Mouse (Mus musculus): ENCODE measurements at regions not wholly inside any gene's neighbourhood (a gene's known extent, or its start where the extent isn't known, plus 50 kb on each side); places are given as distances from the start of the nearest gene placed in this dataset.

DNA sequence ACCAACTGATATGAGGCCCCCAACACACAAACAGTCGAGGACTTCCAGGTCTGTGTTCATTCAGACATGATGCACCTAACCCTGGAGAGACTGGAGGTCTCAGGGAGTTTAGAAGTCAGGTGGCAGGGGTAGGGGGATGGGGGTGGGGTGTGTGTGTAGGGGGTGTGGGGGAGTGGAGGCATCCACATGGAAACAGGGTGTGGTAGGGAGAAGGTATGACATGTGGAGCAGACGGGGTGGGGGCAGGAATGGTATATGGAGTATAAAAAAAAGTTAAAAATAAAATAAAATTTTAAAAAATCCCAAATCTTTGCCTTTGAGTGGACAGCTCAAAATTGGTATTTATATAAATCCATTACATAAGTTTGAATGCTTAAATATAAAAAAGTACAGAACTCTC, 282.3 kb downstream of the Isl1 start:
- intact Hi-C loops (cut with DNase I), result no loop called here
- DNase-seq (ENCODE audit: low spot score), result no peak

DNA sequence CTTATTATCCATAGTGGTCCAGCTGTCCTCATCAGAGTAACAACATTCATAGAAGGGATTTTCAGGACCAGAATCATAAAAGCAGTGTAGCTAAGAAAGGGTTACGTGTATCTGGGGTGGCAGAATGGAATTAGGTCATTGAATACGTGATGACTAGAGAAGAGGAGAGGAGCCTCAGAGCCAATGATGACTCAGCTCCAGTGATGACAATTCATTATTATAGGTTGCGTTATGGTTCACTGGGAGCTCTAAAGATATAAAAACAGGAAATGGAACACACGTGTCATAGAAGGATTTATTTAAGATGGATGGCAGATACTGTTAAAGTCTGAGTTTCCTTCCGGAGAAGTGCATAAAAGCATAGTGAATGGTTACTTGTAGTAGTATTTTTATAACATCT, 291.6 kb downstream of the Isl1 start:
- DNase-seq (ENCODE audit: low spot score), result no peak
- intact Hi-C loops (cut with DNase I), result no loop called here

DNA sequence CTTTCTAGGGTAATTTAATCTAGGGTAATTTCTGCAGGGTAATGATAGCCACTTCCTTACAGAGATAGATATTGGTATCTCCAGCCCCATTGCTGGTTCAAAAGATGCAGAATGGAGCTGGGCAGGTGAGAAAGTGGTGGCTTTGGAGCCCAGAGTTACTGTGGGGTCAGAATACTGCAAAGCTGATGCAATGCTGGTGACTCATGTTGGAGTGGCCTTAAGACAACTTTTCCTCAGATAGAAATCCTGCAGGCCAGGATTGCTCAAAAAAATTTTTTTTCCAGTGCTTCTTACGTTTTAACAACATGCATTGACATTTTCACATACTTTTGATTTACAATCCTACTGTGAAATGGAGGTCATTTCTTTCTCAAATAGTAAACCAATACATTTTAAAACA, 305.8 kb downstream of the Isl1 start:
- no peak for DNase-seq (ENCODE audit: low spot score)
- intact Hi-C loops (cut with DNase I), result no loop called here

DNA sequence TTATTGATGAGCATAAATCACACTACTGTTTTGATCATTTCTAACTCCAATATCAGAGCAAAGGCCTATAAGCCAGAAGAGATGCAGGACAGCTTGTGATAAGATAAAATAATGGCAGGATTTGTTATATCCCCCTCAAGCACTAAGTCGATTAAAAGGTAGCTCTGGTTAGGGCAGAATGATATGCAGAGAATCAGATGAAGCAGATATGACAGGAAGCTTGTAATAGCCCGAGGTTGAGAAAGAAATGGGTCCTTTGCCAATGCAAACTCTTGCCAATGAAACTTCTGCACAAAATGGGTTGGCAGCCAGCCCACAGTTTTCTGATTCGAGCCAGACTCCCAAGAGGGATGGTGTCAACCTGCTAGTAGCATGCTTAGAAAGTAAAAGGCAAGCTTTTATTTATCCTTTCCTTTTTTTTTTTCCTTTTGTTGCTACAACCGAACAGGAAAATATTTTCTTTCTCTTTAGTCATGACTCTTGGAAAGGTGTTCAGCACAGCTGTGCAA, 307.0 kb downstream of the Isl1 start:
- DNase-seq (ENCODE audit: low spot score), result peak; percentile 11
- intact Hi-C loops (cut with DNase I), result no loop called here

DNA sequence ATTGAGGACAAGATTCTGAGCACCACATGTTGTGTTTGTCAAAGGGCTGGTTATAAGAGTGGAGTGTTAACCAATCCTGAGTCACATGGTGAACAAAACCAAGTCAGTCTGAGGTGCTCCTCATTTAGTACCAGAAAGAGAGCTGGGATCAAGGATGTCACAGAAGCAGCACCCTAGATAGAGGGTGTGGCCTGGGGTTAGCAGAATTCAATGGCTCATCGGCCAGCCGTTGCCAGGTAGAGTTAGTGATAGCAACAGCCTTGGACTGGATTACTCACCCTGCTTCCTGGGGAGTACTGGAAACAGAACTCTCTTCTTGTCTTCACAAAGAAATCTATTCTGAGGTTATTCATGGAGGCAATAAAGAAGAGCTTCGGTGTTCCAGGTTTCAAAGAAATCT, 318.9 kb downstream of the Isl1 start:
- intact Hi-C loops (cut with DNase I), result no loop called here
- no peak for DNase-seq (ENCODE audit: low spot score)

DNA sequence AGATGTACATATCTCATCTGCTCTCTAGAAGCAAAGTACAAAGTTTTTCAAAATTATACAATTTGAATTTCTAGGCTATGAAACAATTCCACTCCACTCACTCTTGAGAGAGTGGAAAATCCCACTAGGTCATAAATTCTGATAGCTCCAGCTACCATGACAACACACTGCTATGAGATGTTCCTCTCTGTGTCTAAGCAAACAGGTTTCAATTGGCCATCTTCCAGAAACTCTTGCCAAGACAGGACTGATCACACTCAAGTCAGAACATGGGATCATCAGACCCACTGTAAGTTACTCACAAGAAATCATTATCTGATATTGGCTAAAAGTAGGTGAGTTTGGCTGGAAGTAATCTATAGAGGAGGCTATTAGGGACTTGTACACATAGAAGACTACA, 320.4 kb downstream of the Isl1 start:
- DNase-seq (ENCODE audit: low spot score), result no peak
- intact Hi-C loops (cut with DNase I), result no loop called here

DNA sequence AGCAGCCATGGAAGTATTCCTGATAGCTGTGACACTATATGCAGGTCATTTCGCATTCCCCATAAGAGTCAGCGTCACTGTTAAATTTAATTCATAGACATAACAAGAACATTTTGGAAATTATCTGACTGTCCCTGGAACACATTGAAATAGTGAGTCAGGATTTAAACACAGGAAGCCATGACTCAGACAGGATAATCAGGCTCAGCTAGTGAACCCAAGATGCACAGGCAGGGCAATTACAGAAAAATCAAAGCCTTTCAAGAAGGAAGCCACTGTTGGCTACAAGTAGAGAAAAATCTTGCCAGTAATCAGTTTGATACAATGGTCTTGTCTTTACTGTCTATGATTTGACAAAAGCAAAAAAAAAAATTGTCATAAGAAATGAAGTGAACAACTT, 323.2 kb downstream of the Isl1 start:
- DNase-seq (ENCODE audit: low spot score), result no peak
- intact Hi-C loops (cut with DNase I), result no loop called here

DNA sequence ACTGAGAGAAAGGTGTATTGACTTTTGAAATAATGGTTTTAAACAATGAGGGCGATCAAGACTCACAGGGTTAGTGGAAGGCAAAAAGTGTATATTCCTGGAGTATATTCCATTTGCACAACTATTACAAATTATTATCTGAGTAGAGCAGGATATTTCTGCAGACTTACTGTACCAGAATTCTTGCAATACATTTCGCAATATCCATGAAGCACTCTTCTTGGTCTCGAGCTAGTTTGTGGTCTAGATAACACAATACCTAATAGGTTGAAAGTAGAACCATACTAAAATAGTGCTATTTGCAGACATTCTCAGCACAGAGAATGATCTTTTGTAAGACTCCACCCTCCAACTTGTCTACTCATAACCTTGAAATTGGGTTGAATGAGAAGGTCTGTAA, 323.8 kb downstream of the Isl1 start:
- DNase-seq (ENCODE audit: low spot score), result no peak
- intact Hi-C loops (cut with DNase I), result no loop called here

DNA sequence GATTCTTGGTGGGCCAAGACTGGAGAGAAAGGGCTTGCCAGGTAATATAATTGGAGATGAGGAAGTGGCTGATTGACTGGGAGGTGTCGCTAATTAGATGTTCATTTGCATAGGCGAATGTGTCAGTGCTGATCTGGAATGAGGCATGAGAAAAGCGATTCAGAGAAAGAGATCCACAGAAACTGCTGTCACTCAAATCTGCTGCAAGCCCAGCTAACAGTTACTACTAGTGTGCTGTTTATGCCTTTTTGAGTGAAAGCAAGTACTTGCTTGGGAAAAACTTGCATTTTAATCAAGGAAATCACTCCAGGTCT, 331.6 kb downstream of the Isl1 start:
- intact Hi-C loops (cut with DNase I), result no loop called here

DNA sequence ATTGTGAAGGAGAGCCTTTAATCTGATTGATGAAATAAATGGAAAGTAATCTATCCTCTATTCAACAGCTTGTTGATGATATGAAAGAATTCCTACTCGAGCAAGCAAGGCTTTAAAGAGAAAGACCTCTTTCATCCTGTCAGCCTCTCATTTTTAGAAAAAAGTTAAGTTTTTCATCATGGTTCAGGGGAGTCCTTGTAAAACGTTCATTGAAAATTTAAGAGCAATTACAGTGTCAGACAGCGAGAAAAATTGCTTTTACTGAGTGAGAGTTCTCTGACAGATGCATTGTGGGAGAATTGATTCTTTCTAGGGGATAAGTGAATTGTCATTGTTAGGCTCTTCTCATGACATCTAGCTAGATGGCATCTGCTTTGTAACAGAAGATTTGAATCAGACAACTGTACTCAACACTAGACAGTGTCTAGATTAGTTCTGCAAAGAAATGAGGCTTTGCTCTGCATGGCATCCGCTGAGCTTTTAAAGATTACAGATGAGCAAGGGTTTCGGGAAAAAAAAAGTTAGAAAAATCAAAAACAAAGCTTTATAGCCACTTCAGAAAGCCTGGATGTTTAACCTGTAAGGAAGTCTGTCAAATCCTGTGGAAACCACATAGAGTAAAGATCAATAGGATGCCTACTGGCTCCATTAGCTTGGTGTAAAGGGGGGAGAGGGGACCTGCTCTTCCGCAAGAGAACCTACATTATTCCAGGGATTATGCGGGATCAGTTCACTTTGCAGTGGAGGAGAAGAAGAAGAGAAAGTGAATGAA, 332.2 kb downstream of the Isl1 start:
- intact Hi-C loops (cut with DNase I), result no loop called here
- no peak for DNase-seq (ENCODE audit: low spot score)

More for the DNA sequence above, 331.6 kb downstream of the Isl1 start:
- no peak for DNase-seq (ENCODE audit: low spot score)

All from heart, postnatal 25 days (tissue).